Mouse (Mus musculus) stomach, postnatal 0 days (tissue): ENCODE measurements around the gene Epha8. TPM values are rescaled to one million over a fixed set of nuclear protein-coding genes. Genes with fewer than 3 reads are reported as not detected.

Experiments used
- ATAC-seq: fragments of 200-750 bp; cut with Nextera tagmentation; 2 replicates; pipeline ENCODE4 v1.8.0; 2017; ENCODE audit not compliant: low FRiP score, low TSS enrichment
- DNase-seq: peaks from one replicate; pipeline ENCODE4 v3.0.0-alpha.2; 2016; ENCODE audit warnings: low spot score
- H3K27ac ChIP-seq: fragments of 300-500 bp; sonication (generic); replicated peaks from 2 replicates; pipeline ENCODE4 v1.5.1; 2014; ENCODE audit warnings: mild to moderate bottlenecking, control low read depth
- H3K27me3 ChIP-seq: fragments of 300-500 bp; sonication (generic); 2 replicates; pipeline ENCODE4 v1.6.1; 2014; ENCODE audit warnings: low read length; ENCODE audit not compliant: control insufficient read depth, insufficient read depth
- H3K36me3 ChIP-seq: fragments of 300-500 bp; sonication (generic); 2 replicates; pipeline ENCODE4 v1.6.1; 2014; ENCODE audit warnings: low read length, mixed read lengths; ENCODE audit not compliant: control insufficient read depth, insufficient read depth
- H3K4me1 ChIP-seq: fragments of 300-500 bp; sonication (generic); replicated peaks from 2 replicates; pipeline ENCODE4 v1.6.1; 2014; ENCODE audit warnings: antibody characterized with exemption; ENCODE audit not compliant: control insufficient read depth, insufficient read depth
- H3K4me2 ChIP-seq: fragments of 300-500 bp; sonication (generic); replicated peaks from 2 replicates; pipeline ENCODE4 v1.6.1; 2014; ENCODE audit warnings: low read depth, mild to moderate bottlenecking, control low read depth, moderate library complexity
- H3K4me3 ChIP-seq: fragments of 300-500 bp; sonication (generic); 2 replicates; pipeline ENCODE4 v1.5.1; 2014; ENCODE audit warnings: low read depth, low read length, control low read depth
- H3K9ac ChIP-seq: fragments of 300-500 bp; sonication (generic); 2 replicates; pipeline ENCODE4 v1.6.1; 2014; ENCODE audit warnings: mild to moderate bottlenecking, low read length, control low read depth, mixed read lengths
- H3K9me3 ChIP-seq: fragments of 300-500 bp; sonication (generic); 2 replicates; pipeline ENCODE4 v1.6.1; 2016; ENCODE audit warnings: low read length; ENCODE audit not compliant: control insufficient read depth
- CTCF ChIP-seq: IDR thresholded peaks from 2 replicates; pipeline ENCODE4 v1.5.1; 2016; ENCODE audit warnings: antibody characterized with exemption, low read depth, mild to moderate bottlenecking, moderate library complexity
- EP300 ChIP-seq: optimal IDR thresholded peaks from 2 replicates; pipeline ENCODE3; 2016; ENCODE audit warnings: antibody characterized with exemption
- WGBS: fragments of 180-500 bp; shearing (Covaris S2); extraction: QIAGEN DNeasy Blood & Tissue Kit; methylation state at CpG from one replicate; pipeline ENCODE4 v1.1.7; 2014; 5-methylcytosine and 5-hydroxymethylcytosine counted together
- polyA plus RNA-seq: library from polyadenylated mRNA; unstranded; fragments of >200 nt; fragmentation: Nextera tagmentation; extraction: Ambion mirVana; gene quantifications from 2 replicates; pipeline ENCODE4 v1.2.1, GENCODE M21; 2015

Gene Epha8
- polyA plus RNA-seq, 1 experiment from 2014 or later = 0.11 TPM

GRCm38 (mm10) chr4:136969503-136970276, 13.1 kb upstream of the Epha8 start:
- Histone ChIP-seq H3K9ac (no peak overlapping the region), H3K27me3 (no peaks in the 10 kb centered on the region), H3K9me3 (no peaks in the 10 kb centered on the region), H3K36me3 (no peaks in the 10 kb centered on the region), H3K4me1 (no peaks in the 10 kb centered on the region), H3K27ac (no peak overlapping the region), H3K4me3 (no peak overlapping the region), H3K4me2 (no peak overlapping the region)
- TF ChIP-seq CTCF (peak; percentile 29; the same call in 1 of the 2 replicates), EP300 (no peak)
- 39% methylated on average over 15 of the region's 16 CpGs for WGBS
- DNase-seq (no peak), ATAC-seq (no peak)

- no peak for DNase-seq
- whole genome bisulfite sequencing = 46% methylated on average over 8 of the region's 8 CpGs
- no peak overlapping the region for H3K4me3 ChIP-seq
- H3K4me2 ChIP-seq = no peak overlapping the region
- H3K27me3 ChIP-seq = no peaks in the 10 kb centered on the region
- no peaks in the 10 kb centered on the region for H3K9me3 ChIP-seq
- ATAC-seq = no peak
- TF ChIP-seq EP300 = no peak
- TF ChIP-seq CTCF = no peak
- no peaks in the 10 kb centered on the region for H3K36me3 ChIP-seq
- no peak overlapping the region for H3K9ac ChIP-seq
- no peaks in the 10 kb centered on the region for H3K4me1 ChIP-seq
- no peak overlapping the region for H3K27ac ChIP-seq
Measured at GRCm38 (mm10) chr4:136969096-136969495, 12.5 kb upstream of the Epha8 start.

GRCm38 (mm10) chr4:136967511-136967910, 10.9 kb upstream of the Epha8 start:
- no peak for DNase-seq
- Histone ChIP-seq H3K4me1 (no peaks in the 10 kb centered on the region), H3K9ac (no peak overlapping the region), H3K27me3 (no peaks in the 10 kb centered on the region), H3K4me2 (no peak overlapping the region), H3K36me3 (no peaks in the 10 kb centered on the region), H3K27ac (no peak overlapping the region), H3K9me3 (no peaks in the 10 kb centered on the region), H3K4me3 (no peak overlapping the region)
- no peak for TF ChIP-seq EP300
- ATAC-seq = no peak
- WGBS = 33% methylated on average over 9 of the region's 9 CpGs

- no peak for TF ChIP-seq CTCF
- TF ChIP-seq EP300 = no peak
- ATAC-seq (0 out of 2 replicates have a peak, but pooled peaks have one; percentile 33), DNase-seq (no peak)
- Histone ChIP-seq H3K4me1 (no peaks in the 10 kb centered on the region), H3K9ac (no peak overlapping the region), H3K27me3 (no peaks in the 10 kb centered on the region), H3K36me3 (no peaks in the 10 kb centered on the region), H3K9me3 (no peaks in the 10 kb centered on the region), H3K4me2 (no peak overlapping the region), H3K4me3 (no peak overlapping the region), H3K27ac (no peak overlapping the region)
- WGBS = 42% methylated on average over 16 of the region's 16 CpGs
Measured at GRCm38 (mm10) chr4:136966493-136967390, 10.1 kb upstream of the Epha8 start.

- Histone ChIP-seq H3K4me2 (no peak overlapping the region), H3K9ac (no peak overlapping the region), H3K36me3 (no peaks in the 10 kb centered on the region), H3K9me3 (no peaks in the 10 kb centered on the region), H3K4me3 (no peak overlapping the region), H3K4me1 (no peaks in the 10 kb centered on the region), H3K27ac (no peak overlapping the region), H3K27me3 (no peaks in the 10 kb centered on the region)
- ATAC-seq (no peak), DNase-seq (no peak)
- TF ChIP-seq EP300 = no peak
- 31% methylated on average over 15 of the region's 15 CpGs for WGBS
Measured at GRCm38 (mm10) chr4:136964990-136965421, 8.4 kb upstream of the Epha8 start.

- no peaks in the 10 kb centered on the region for H3K9me3 ChIP-seq
- H3K4me3 ChIP-seq = no peak overlapping the region
- no peak overlapping the region for H3K27ac ChIP-seq
- WGBS = 61% methylated on average over 4 of the region's 4 CpGs
- H3K36me3 ChIP-seq = no peaks in the 10 kb centered on the region
- DNase-seq (no peak), ATAC-seq (no peak)
- no peaks in the 10 kb centered on the region for H3K4me1 ChIP-seq
- TF ChIP-seq CTCF (no peak), EP300 (no peak)
- H3K4me2 ChIP-seq = no peak overlapping the region
- H3K9ac ChIP-seq = no peak overlapping the region
- 0 out of 2 replicates have a peak, but pooled peaks cover 2% of the 10 kb centered on the region for H3K27me3 ChIP-seq
Measured at GRCm38 (mm10) chr4:136962447-136962846, 5.8 kb upstream of the Epha8 start.
